Mouse (Mus musculus) telencephalon, adult 2 months (tissue): Measurements from ENCODE around the gene Kmt2a.

Experiments
- DNase-seq: peaks from one replicate; pipeline ENCODE4 v3.0.0-alpha.2; 2011; ENCODE audit warnings: low read depth, low spot score

Gene Kmt2a

DNA sequence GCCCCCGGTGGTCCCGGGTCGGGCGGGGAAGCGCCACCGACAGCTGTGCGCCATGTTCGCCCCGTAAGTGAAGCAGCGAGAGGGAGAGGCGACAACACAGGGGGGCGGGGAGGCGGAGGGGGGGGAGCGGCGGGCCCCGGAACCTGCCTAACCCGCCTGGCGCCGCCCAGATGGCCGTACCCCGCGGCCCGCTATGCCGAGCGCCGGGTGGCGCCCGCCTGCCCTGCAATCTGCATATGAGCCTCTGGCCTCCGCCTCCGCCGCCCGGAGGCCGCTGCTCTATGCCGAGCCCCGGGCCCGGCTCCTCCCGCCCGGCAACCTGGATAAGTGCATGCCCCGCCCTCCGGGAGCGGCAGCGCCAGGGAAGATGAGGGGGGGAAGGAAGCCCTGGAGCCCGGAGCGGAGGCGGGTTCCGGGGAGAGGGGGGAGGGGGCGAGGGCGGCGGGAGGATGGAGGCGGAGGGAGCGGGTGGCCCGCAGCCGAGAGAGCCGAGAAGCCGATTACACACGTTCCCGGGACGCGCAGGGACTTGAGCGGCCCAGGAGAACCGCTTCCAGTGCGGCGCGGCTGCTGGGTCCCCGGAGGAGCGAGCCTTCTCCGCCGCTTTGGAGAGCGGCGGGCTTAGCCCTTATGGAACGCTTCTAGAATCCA lies at the start of gene Kmt2a:
Kmt2a (minus strand) TSS at position 76 of the 651 bp plus-strand sequence.
- peak; percentile 97 for DNase-seq

- DNase-seq = no peak
These were observed 40.4 kb upstream of the Kmt2a start for GRCm38 (mm10) chr9:44921543-44921942.

DNA sequence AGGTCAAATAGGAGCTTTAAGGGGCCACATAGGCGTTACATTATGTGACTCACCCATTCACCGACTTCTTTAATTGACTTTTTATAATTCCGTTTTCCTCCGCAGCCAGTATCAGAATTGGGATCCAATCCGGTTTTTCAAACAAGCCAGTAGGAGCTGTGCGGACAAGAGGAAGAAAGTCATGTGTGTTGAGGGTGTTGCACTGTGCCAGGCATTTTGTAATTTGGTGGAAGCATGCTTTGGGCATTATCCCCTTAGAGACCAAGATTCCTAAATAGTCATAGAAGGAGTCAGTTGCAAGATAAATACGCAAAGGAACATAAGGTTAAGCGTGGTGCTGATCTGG lies 40.0 kb upstream of the Kmt2a start:
- no peak for DNase-seq

DNA sequence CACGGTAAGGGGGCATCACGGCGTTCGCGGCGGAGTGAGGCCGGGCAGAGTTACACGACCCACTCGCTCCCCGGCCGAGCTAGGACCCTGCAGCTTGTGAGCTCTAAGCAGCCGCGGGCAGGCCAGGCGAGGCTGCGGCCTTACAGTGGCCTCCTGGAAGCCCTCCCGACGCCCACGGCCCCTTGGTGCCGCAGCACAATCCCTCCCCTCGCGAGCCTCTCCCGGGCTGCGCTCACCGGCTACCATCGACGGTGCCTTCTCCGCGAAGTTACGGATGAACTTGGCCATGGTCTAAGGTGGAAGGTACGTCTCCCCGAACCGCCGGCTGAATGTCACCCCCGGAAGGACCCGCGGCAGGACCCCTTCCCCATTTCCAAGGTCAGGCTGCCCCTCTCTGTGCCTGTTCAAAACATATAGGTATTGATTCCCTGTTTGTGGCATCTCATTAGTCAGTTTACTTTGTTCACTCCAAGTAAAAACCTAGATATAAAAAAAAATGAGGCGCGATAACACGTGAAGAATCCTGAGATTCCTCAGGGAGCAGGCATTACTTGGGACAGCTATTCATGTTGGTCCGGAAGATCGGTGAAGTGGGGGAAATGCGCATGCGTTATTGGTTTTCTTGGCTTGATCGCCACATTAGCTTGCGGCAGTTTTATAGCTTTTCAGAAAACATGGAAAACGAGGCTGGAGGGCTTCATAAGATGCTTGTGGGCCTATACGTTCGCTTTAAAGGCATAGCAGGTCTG lies 39.5 kb upstream of the Kmt2a start, which contains the start of gene Atp5l:
Atp5l (minus strand) TSS at position 369 of the 749 bp plus-strand sequence.
- DNase-seq = peak; percentile 99

DNA sequence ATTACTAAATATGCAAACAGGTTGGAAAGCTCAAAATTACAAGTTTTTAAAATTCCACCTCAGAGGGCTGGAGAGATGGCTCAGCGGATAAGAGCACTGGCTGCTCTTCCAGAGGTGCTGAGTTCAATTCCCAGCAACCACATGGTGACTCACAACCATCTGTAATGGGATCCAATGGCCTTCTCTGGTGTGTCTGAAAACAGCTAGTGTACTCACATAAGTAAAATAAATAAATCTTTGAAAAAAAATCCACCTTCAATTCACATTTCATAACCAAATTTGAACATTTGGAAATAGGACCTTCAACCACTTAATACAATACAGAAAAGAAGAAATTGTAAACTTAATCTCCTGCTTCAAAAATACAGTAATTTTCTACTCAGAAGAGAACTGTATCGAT lies 38.5 kb upstream of the Kmt2a start:
- DNase-seq = no peak

DNA sequence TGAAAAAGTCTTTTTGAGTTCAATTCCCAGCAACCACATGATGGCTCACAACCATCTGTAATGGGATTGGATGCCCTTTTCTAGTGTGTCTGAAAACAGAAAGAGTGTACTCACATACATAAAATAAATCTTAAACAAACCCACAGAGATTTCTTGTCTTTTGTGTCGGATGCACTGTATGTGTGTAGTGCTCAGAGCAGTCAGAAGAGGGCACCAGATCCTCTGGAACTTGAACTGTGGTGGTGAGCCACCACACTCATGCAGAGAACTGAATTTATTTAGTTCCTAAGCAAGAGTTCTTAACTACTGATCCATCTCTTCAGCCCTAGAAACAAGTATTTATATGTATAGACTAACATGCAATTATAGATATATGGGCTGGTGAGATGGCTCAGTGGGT lies 35.1 kb upstream of the Kmt2a start:
- DNase-seq = no peak

DNA sequence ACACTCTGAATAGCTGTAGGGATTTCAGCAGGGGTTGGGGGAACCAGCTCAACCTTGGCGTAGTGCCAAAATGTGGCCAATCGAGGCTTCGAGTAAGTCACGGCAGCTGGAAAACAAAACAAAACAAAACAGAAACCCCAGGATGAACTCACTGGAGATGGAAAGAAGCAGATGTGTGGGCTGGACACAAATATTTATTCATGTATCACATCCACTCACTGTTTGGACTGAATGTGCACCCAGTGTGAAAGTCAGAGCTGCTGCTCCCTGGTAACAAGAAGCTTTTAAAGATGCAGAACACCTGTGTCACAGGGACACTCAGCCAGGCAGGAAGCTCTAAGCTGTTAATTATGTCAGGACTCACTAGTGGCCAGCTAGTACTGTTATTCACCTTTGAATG lies 33.6 kb upstream of the Kmt2a start:
- DNase-seq = no peak

GRCm38 (mm10) chr9:44911365-44911764 lies 30.3 kb upstream of the Kmt2a start:
- DNase-seq = peak; percentile 60

GRCm38 (mm10) chr9:44905620-44906019 lies 24.5 kb upstream of the Kmt2a start:
- peak; percentile 95 for DNase-seq

- DNase-seq = peak; percentile 96
These were observed 23.9 kb upstream of the Kmt2a start for GRCm38 (mm10) chr9:44904964-44905363.

- no peak for DNase-seq
These were observed 22.8 kb upstream of the Kmt2a start for GRCm38 (mm10) chr9:44903856-44904255.

DNA sequence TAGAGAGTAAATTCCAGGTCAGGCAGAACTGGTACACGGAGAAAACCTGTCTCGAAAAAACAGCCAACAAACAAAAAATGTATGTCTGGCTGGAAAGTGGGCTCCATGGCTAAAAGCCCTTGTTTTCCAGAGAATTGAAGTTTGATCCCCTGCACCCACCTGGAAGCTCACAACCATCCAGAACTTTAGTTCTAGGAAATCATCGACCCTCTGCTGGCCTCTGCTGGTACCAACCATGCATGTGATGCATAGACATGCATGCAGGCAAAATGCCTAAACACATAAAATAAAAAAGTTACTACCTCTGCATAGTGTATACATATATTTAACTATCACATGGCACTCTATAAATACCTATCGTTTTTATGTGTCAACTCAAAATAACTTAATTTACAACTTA lies 19.3 kb upstream of the Kmt2a start:
- no peak for DNase-seq

GRCm38 (mm10) chr9:44899716-44900115 lies 18.6 kb upstream of the Kmt2a start:
- no peak for DNase-seq

- no peak for DNase-seq
These were observed 15.9 kb upstream of the Kmt2a start for GRCm38 (mm10) chr9:44897024-44897423.

DNA sequence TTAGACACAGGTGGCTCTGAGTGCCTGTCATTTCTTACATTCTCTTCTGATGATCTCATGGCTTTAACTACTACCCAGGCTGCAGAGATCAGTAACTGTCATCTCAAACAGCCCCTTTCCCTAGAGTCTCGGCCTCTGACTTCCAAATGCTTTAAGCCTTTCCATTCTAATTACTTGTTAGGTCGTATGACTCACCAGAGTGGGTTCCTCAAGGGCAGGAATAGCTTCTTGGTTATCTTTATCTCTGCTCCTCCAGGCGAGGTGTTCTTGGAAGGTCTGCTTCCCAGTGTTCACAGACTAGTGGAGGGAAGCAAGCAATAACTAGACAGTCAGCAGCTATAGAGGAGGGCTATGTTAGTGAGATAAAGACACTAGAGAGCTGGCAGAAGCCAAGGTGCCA lies 11.6 kb upstream of the Kmt2a start:
- no peak for DNase-seq

DNA sequence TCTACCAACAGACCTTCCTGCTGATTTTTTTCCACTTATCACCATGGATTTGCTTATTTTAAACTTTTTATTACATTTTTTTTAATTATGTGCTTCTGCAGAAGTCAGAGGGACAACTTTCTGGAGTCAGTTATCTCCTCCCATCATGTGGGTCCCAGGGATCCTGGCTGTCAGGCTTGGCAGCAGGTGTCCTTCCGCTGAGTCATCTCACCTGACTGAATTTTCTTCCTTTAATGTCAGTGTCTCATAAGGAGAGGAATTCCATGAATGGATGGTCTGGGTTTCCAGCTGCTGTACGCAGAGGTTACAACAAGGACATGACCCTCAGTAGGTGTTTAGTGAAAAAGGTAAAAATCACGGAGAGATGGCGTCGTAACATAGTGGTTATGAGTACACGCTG lies 10.1 kb upstream of the Kmt2a start:
- DNase-seq = no peak

DNA sequence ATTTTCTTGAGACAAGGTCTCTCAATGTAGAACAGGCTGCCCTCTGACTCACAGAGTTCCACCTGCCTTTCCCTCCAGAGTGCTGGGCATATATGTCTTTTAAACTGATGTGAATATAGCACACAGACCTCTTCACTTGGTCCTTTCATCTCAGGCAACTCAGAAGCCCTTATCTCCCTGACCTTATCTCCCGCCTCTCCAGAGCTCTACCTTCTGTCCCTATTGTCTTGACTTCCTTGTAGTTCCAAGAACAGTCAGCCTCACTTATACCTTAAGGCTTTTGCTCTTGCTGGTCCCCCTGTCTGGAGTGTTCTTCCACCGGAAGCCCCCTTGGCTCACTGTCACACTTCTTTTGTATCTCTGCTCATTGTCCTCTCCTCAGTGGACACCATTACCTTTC lies 9.0 kb upstream of the Kmt2a start:
- DNase-seq = no peak

DNA sequence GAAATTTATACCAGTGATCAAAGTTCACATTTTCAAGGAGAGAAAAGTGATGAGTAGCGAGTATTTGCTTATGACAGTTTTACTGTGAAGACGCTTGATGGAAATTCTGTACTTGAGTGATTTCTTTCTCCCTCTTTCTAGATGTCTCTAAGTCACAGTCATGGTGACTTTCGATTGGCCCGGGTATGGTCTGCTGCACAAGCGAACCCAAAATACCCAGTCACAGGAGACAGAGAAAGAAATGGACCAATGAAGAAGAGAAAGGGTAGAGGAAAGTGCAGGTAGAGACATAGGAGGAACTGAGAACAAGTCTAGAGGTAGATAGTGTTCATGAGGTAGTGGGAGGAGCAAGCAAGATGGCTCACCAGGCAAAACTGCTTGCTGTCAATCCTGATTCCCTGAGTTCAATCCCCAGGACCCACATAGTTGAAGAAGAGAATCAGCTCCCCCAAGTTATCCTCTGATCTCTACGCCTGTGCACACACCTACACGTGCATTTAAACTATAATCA lies 7.1 kb upstream of the Kmt2a start:
- no peak for DNase-seq

GRCm38 (mm10) chr9:44882981-44883569 lies 2.0 kb upstream of the Kmt2a start:
- DNase-seq = peak; percentile 80

DNA sequence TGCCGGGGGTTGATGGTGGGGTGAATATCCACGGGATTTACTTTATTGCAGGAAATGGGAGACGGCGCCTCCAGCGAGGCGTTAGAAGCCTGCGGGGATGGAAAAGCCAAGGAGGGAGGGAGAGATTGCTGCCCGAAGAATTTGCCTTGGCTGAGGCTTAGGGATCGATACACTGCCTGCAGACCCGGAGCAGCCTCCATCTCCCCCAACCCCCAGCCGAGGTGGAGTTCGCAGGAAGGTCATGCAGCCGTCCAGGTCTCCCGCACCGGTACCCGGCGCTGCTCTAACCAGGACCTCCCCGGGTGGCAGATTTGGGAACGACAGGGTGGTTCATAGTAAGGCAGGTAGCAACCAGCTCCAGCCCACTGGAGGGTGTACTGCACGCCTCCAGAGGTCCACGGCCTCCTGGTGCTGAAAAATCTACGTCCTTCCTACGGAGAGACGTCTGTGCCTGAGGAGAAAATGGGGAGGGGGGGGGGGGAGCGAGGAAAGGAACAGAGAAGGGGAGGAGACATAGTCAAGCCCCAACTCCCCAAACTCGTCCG lies 1.4 kb upstream of the Kmt2a start:
- DNase-seq = no peak

DNA sequence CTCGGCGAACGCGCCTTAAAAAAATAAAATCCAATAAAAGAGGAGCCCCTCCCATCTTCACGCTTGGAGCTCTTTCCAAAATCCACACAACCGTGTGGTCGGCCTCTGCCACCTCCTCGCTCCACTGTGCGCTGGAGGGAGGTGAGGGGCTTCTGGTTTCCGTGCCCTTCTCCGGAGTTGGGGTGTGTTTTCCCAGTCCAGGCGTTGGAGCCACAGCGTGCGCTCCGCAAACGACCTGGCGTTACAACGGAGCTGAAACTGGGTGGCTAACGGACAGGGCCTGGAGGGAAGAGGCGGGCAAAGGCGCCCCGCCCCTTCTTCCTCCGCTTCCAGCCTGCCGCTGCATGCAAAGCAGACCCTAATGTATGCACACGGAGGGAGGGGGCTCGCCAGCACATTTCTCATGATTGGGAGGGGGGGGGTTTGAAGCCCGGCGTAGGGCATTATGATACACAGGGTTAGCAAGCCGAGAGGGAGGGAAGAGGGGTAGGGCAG lies 892 bp upstream of the Kmt2a start:
- DNase-seq = peak; percentile 68
